Mouse (Mus musculus) thymus, postnatal 14 days (tissue): ENCODE measurements around the gene Lama5.

Source experiments
- DNase-seq: peaks from one replicate; pipeline ENCODE4 v3.0.0; 2021

The Lama5 gene

DNA sequence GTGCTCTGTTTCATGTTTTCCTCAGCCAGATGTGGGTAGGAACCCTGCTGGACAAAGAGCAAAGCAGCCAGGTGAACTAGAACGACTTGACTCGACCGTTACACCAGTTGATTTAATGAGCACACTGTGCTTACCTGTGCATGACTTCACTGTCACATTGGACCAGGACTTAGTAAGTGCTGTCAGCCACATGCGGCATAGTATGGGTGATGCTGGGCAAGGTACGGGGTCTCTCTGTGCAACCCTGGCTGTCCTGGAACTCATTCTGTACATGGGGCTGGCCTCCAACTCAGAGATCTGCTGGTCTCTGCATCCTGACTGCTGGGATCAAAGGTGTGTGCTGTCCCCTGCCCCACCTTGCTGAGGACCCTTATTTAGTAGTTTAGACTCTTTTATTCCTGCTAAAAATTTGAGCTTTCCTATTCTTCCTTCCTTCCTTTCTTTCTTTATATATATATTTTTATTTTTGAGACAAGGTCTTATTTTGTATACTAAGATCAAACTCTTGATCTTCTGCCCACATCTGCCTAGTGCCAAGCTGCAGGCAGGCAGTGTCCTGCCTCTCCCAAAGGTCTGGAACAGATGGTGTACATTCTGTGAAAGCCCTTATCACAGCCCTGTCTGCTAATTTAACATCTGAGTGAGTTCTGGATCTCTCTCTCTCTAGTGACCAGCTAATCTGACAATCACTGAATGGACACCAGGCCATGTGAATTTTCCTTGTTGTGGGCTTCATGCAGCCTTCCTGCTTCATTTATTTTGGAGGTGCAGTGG lies 29.0 kb upstream of the Lama5 start:
- no peak for DNase-seq

GRCm38 (mm10) chr2:180251838-180252237 lies 26.2 kb upstream of the Lama5 start:
- DNase-seq, result no peak

- DNase-seq, result peak; percentile 83
Observed at GRCm38 (mm10) chr2:180250930-180251611, 25.4 kb upstream of the Lama5 start.

DNA sequence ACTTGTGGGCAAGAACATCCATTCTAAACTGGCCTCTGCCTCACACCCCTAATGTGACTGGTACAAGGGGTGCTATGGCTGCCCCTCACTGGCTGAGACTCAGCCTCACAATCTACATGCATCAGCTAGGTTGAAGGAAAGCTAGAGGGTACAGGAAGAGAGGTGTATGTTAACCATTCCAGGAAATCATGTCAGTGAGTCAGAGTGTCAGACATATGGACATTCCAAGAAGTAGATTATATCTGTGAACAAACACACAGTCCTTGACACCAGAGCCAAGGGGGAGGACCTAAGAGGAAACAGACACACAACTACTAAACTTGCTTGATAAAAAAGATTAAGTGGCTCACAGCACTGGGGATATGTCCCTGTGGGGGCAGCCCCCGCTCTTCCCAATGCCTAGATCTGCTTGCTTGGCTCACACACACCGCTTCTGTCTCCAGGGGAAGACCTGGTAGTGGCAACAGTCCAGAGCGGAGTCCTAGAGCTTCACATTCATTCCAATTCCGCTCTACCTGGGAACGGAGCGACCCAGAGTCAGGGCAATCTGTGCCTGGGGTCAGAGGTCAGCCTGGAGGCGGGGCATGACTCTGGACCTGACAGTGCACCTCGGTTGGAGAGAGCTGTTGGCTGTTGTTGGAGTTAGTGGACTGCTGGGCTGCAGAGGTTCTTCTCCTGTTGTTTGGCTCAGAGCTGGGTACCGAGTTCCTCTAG lies 23.4 kb upstream of the Lama5 start:
- no peak for DNase-seq

DNA sequence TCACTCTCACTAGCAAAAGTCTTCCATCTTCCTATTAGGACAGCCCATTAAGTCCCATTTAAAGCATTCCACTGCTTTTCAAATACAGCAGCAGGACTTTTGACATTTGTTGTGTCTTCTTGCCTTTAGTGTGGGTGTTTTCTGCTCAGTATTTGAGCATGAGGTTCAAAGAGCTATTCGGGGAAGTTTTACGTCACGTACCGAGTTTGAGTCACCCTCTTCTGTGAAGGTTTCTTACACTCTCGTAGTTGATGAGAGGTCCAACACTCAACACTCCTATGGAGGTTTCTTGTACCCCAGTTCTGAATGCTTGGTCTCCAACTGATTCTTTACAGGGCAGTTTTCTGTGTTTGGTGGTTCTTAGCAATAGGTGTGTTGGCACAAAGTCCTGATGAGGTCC lies 22.3 kb upstream of the Lama5 start:
- DNase-seq, result no peak

- DNase-seq, result no peak
Observed at GRCm38 (mm10) chr2:180243108-180243507, 17.4 kb upstream of the Lama5 start.

GRCm38 (mm10) chr2:180238591-180238990 lies 12.9 kb upstream of the Lama5 start:
- no peak for DNase-seq

GRCm38 (mm10) chr2:180237601-180238345 lies 12.1 kb upstream of the Lama5 start:
- DNase-seq, result no peak

GRCm38 (mm10) chr2:180236930-180237329 lies 11.3 kb upstream of the Lama5 start:
- DNase-seq, result no peak

GRCm38 (mm10) chr2:180236500-180236899 lies 10.8 kb upstream of the Lama5 start:
- DNase-seq, result no peak

DNA sequence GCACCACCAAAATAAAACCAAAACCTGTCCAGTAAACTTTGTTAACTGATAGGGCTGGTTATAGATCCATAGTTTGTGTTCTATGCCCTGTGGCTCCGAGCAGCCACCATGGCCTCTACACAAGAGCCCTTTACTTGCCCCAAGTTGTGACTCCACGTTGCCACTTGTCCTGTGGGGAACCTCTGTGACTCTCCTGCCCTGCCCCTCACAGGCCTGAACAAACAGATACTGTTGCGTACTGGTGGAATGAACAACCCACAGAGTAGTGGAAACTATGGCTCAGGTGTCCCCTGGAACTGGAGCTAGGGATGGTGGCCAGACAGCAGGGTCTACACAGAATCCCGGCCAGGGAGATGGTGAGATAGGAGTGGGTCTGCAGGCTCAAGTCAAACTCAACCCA lies 10.1 kb upstream of the Lama5 start:
- DNase-seq, result no peak

GRCm38 (mm10) chr2:180234980-180235379 lies 9.3 kb upstream of the Lama5 start:
- DNase-seq, result no peak

- no peak for DNase-seq
Observed at GRCm38 (mm10) chr2:180234353-180234752, 8.7 kb upstream of the Lama5 start.

DNA sequence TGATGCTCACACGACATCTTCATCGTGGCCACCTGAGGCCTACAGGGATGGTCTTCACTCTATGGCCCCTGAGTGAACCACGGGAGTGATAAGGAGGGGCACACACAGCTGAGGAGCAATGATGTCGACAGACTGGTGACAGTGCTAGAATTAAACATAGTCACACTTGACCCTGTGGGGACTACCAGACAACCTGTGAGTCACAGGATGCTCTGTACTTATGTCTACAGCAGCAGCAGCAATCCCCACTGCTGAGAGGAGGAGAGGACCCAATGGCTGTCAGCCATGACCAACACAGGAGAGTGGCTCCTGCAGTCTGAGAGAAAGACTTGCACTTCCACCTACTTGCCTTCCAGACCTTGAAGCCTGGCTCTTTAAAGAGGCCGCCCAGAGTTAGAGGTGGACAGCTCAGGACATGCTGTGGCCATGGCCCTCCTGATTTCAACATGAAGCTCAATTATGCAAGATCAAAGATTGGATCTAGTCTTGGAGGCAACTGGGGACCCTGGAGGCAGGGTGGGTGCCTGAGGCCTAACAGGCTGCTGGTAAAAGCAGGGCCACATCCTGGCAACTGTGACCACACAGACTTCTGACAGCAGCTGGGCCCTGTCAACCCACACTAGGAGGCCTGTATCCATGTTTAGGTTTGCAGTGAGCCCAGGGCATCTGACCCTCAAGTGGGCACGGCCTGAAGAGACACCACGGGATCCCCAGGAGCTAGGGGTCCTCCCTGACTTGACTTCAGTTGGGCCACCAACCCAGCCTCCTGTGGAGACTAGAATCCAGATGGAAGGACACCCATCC lies 7.6 kb upstream of the Lama5 start:
- DNase-seq, result no peak

DNA sequence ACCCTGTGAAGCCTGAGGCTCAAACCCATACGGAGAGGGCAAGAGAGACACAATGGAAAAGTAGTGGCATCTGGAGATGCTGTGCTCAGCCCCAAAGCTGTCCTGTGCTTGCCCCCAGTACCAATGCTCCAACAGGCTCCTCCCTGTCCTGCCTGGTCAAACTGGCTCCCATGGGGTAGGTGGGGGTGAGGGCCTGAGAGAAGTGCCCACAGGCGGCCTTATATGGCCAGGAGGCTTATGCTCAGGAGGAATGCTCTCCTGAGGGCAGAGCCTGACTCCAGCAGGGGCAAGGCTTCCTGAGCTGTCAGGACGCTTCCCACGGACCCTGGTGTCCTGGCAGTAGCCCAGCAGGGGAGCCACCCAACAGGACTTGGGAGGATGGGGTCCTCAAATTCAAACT lies 4.8 kb upstream of the Lama5 start:
- DNase-seq, result no peak

DNA sequence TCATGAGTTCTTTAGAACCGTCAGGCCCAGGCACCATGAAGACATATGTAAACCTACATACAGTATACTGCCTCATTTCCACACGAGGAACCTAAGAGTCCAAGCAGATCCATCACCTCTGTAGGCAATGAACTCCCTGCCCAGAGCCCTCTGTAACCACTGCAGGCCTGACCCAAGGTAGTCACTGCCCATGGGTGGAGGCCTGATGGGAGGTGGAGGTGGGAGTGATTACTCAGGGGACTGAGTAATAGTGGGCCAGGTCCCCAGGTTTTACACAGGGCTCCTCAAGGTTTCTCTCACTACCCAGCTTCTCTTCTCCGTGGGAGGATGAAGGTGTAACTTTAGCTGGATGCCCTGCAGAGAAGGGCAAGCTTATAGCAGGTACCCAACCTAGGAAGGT lies 3.5 kb upstream of the Lama5 start:
- no peak for DNase-seq

- no peak for DNase-seq
Observed at GRCm38 (mm10) chr2:180228592-180228991, 2.9 kb upstream of the Lama5 start.

- no peak for DNase-seq
Observed at GRCm38 (mm10) chr2:180228060-180228458, 2.4 kb upstream of the Lama5 start.

GRCm38 (mm10) chr2:180227262-180228059 lies 1.8 kb upstream of the Lama5 start:
- peak; percentile 69 for DNase-seq

DNA sequence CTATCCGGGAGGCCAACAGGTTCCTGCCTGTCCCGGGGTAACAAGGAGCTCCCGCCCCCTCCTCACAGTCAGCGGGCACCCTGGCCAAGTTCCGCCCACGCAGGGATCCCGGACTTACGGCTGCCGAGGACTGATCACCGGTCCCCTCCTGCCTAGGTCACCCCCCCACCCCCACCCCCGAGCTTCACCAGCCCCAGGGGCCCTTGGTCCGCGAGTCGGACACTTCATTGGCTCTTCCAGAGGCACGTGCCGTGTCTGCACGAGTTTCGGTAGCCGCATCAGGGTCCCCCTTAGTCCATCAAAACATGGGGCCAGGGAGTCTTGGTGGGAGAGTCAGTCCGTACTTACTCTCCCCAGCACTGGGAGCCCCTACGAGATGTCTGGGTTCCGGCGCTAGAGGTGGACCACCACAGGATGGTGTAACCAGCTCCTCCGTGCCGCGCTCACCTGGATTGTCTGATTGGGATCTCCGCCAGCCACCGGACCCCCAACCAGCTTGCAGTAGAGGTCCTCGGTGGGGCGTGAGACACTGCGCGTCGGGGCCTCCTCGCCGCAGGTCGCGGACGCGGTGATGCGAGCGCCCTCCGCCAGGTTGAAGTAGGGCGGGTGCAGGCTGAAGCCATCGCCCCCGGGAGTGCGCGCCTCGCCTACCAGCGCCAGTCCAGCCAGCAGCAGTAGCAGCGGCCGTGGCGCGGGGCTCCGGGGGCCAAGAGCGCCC lies 456 bp downstream of the Lama5 start:
- peak; percentile 11 for DNase-seq

DNA sequence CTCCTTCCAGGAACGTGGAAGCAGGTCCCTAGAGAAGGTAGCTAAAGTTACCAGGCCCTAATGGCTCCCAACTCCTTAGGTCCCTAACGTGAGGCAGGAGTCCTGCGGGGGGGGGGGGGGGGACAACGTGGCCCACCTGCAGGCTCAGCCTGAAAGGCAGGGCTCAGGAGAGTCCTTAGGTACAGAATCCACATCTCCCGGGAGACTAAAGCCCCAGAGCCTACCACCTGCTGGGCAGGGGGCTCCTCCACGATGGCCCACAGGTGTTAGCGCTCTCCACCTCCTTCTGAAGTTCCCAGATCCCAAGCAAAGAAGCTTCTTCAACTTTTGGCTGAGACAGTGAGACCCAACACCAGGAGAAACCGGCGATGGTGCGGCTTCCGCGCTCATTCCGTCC lies 1.0 kb downstream of the Lama5 start:
- DNase-seq, result no peak
